Mouse (Mus musculus): ENCODE measurements around the gene Azin2. TPM values are rescaled to one million over a fixed set of nuclear protein-coding genes. Genes with fewer than 3 reads are reported as not detected.

Gene Azin2
- total and polyA plus RNA-seq, 2 experiments from 2014 or later = 21.7 to 29.3 TPM

- DNase-seq (ENCODE audit: low spot score) (no peak), ATAC-seq (ENCODE audit: low FRiP score) (peak; percentile 63)
- Histone ChIP-seq H3K36me3 (ENCODE audit: insufficient read depth, low read length) (no peaks in the 10 kb centered on the region), H3K27me3 (ENCODE audit: insufficient read depth, low read length) (no peaks in the 10 kb centered on the region), H3K4me1 (ENCODE audit: insufficient read depth, low read length) (no peaks in the 10 kb centered on the region), H3K27ac (ENCODE audit: low read depth, low read length) (no peak overlapping the region), H3K9ac (replicated peaks; ENCODE audit: low read length, poor library complexity, severe bottlenecking) (no peak overlapping the region), H3K9me3 (ENCODE audit: low read length) (no peaks in the 10 kb centered on the region), H3K4me3 (ENCODE audit: low read depth, low read length) (peak overlapping the region; percentile 26), H3K4me2 (ENCODE audit: low read depth, low read length, poor library complexity, severe bottlenecking) (peak overlapping the region; percentile 28; the same call in 1 of the 2 replicates)
- 18% methylated on average over 18 of the region's 18 CpGs for WGBS
- TF ChIP-seq CTCF (IDR thresholded peaks at IDR 0.05) = no peak
These were observed 14.8 kb downstream of the Azin2 start for GRCm38 (mm10) chr4:128947326-128947933.

GRCm38 (mm10) chr4:128946736-128947135 is 15.5 kb downstream of the Azin2 start:
- no peaks in the 10 kb centered on the region for H3K27me3 ChIP-seq (ENCODE audit: insufficient read depth, low read length)
- no peak overlapping the region for H3K27ac ChIP-seq (ENCODE audit: low read depth, low read length)

GRCm38 (mm10) chr4:128942346-128942745 is 19.9 kb downstream of the Azin2 start:
- no peak overlapping the region for H3K4me2 ChIP-seq (ENCODE audit: low read depth, low read length, poor library complexity, severe bottlenecking)
- no peaks in the 10 kb centered on the region for H3K4me1 ChIP-seq (ENCODE audit: insufficient read depth, low read length)
- no peaks in the 10 kb centered on the region for H3K9me3 ChIP-seq (ENCODE audit: low read length)
- no peak overlapping the region for H3K4me3 ChIP-seq (ENCODE audit: low read depth, low read length)
- H3K27ac ChIP-seq (ENCODE audit: low read depth, low read length) = no peak overlapping the region
- DNase-seq (ENCODE audit: low spot score) (no peak), ATAC-seq (ENCODE audit: low FRiP score) (no peak)
- no peaks in the 10 kb centered on the region for H3K27me3 ChIP-seq (ENCODE audit: insufficient read depth, low read length)
- 55% methylated on average over 3 of the region's 3 CpGs for WGBS
- no peaks in the 10 kb centered on the region for H3K36me3 ChIP-seq (ENCODE audit: insufficient read depth, low read length)
- peak; percentile 48 for TF ChIP-seq CTCF (IDR thresholded peaks at IDR 0.05)
- H3K9ac ChIP-seq (replicated peaks; ENCODE audit: low read length, poor library complexity, severe bottlenecking) = no peak overlapping the region

More at GRCm38 (mm10) chr4:128946736-128947135, 15.5 kb downstream of the Azin2 start:
- Histone ChIP-seq H3K9ac (replicated peaks; ENCODE audit: low read length, poor library complexity, severe bottlenecking) (no peak overlapping the region), H3K4me3 (ENCODE audit: low read depth, low read length) (no peak overlapping the region), H3K4me2 (ENCODE audit: low read depth, low read length, poor library complexity, severe bottlenecking) (no peak overlapping the region), H3K9me3 (ENCODE audit: low read length) (no peaks in the 10 kb centered on the region), H3K4me1 (ENCODE audit: insufficient read depth, low read length) (no peaks in the 10 kb centered on the region), H3K36me3 (ENCODE audit: insufficient read depth, low read length) (no peaks in the 10 kb centered on the region)
- no peak for DNase-seq (ENCODE audit: low spot score)
- no peak for TF ChIP-seq CTCF (IDR thresholded peaks at IDR 0.05)
- no peak for ATAC-seq (ENCODE audit: low FRiP score)
- WGBS = 81% methylated on average over 9 of the region's 9 CpGs

- Histone ChIP-seq H3K4me1 (ENCODE audit: insufficient read depth, low read length) (no peaks in the 10 kb centered on the region), H3K4me2 (ENCODE audit: low read depth, low read length, poor library complexity, severe bottlenecking) (no peak overlapping the region), H3K4me3 (ENCODE audit: low read depth, low read length) (no peak overlapping the region), H3K27ac (ENCODE audit: low read depth, low read length) (no peak overlapping the region), H3K9ac (replicated peaks; ENCODE audit: low read length, poor library complexity, severe bottlenecking) (no peak overlapping the region), H3K9me3 (ENCODE audit: low read length) (no peaks in the 10 kb centered on the region), H3K36me3 (ENCODE audit: insufficient read depth, low read length) (no peaks in the 10 kb centered on the region; the same call in 1 of the 2 replicates), H3K27me3 (ENCODE audit: insufficient read depth, low read length) (no peaks in the 10 kb centered on the region)
- ATAC-seq (ENCODE audit: low FRiP score) (no peak), DNase-seq (ENCODE audit: low spot score) (no peak)
- no peak for TF ChIP-seq CTCF (IDR thresholded peaks at IDR 0.05)
- WGBS = 70% methylated on average over 5 of the region's 5 CpGs
These were observed 26.6 kb downstream of the Azin2 start for GRCm38 (mm10) chr4:128935595-128935994.

GRCm38 (mm10) chr4:128932783-128933182 is 29.5 kb downstream of the Azin2 start:
- no peak for TF ChIP-seq CTCF (IDR thresholded peaks at IDR 0.05)
- no peaks in the 10 kb centered on the region for H3K27me3 ChIP-seq (ENCODE audit: insufficient read depth, low read length)
- no peak for ATAC-seq (ENCODE audit: low FRiP score)
- no peaks in the 10 kb centered on the region for H3K4me1 ChIP-seq (ENCODE audit: insufficient read depth, low read length)
- no peaks in the 10 kb centered on the region for H3K9me3 ChIP-seq (ENCODE audit: low read length)
- DNase-seq (ENCODE audit: low spot score) = peak; percentile 53
- no peak overlapping the region for H3K9ac ChIP-seq (replicated peaks; ENCODE audit: low read length, poor library complexity, severe bottlenecking)
- WGBS = 76% methylated on average over 7 of the region's 7 CpGs
- no peak overlapping the region for H3K4me3 ChIP-seq (ENCODE audit: low read depth, low read length)
- no peak overlapping the region for H3K27ac ChIP-seq (ENCODE audit: low read depth, low read length)
- no peaks in the 10 kb centered on the region; the same call in 1 of the 2 replicates for H3K36me3 ChIP-seq (ENCODE audit: insufficient read depth, low read length)
- H3K4me2 ChIP-seq (ENCODE audit: low read depth, low read length, poor library complexity, severe bottlenecking) = no peak overlapping the region

- 14% methylated on average over 36 of the region's 36 CpGs for WGBS
- TF ChIP-seq CTCF (IDR thresholded peaks at IDR 0.05) = peak; percentile 97
These were observed 37.2 kb downstream of the Azin2 start for GRCm38 (mm10) chr4:128924841-128925606.

More at GRCm38 (mm10) chr4:128924841-128925606, 37.2 kb downstream of the Azin2 start:
- no peaks in the 10 kb centered on the region for H3K4me1 ChIP-seq (ENCODE audit: insufficient read depth, low read length)
- H3K4me2 ChIP-seq (ENCODE audit: low read depth, low read length, poor library complexity, severe bottlenecking) = peak overlapping the region; percentile 52
- peak overlapping the region; percentile 29 for H3K4me3 ChIP-seq (ENCODE audit: low read depth, low read length)
- no peaks in the 10 kb centered on the region for H3K9me3 ChIP-seq (ENCODE audit: low read length)
- H3K9ac ChIP-seq (replicated peaks; ENCODE audit: low read length, poor library complexity, severe bottlenecking) = peak overlapping the region; percentile 37
- no peaks in the 10 kb centered on the region for H3K36me3 ChIP-seq (ENCODE audit: insufficient read depth, low read length)
- H3K27me3 ChIP-seq (ENCODE audit: insufficient read depth, low read length) = no peaks in the 10 kb centered on the region
- ATAC-seq (ENCODE audit: low FRiP score) = peak; percentile 84
- peak; percentile 96 for DNase-seq (ENCODE audit: low spot score)
- peak overlapping the region; percentile 19; the same call in 1 of the 2 replicates for H3K27ac ChIP-seq (ENCODE audit: low read depth, low read length)

All from midbrain, postnatal 0 days (tissue).